Mouse (Mus musculus): ENCODE data around the gene Gsto2.

- TF ChIP-seq POLR2A (IDR thresholded peaks at IDR 0.05; ENCODE audit: low read depth, low read length) (no peak), CTCF (IDR thresholded peaks at IDR 0.05; ENCODE audit: extremely low read depth, insufficient read length, insufficient replicate concordance, low read depth, low read length) (no peak)
Measured at GRCm38 (mm10) chr19:47885191-47885743, 19.9 kb downstream of the Gsto2 start.
